Mouse (Mus musculus) G1E (cell line): ENCODE results near the gene Slc9a7.

Experiments
- CTCF ChIP-seq: IDR thresholded peaks from 2 replicates; pipeline ENCODE4 v1.5.1; 2012; ENCODE audit warnings: low read depth, low read length, inconsistent platforms, mixed read lengths
- GATA1 ChIP-seq: IDR thresholded peaks from 2 replicates; pipeline ENCODE4 v1.6.1; 2012; ENCODE audit warnings: borderline replicate concordance, low read length, inconsistent platforms, mixed read lengths

- TF ChIP-seq CTCF (no peak), GATA1 (no peak)
These were observed 173.9 kb downstream of the Slc9a7 start for GRCm38 (mm10) chrX:20117717-20118116.
